Mouse (Mus musculus) midbrain, embryonic 15.5 days (tissue): Measurements from ENCODE around the gene Bpifb9a. TPM values are rescaled to one million over a fixed set of nuclear protein-coding genes. Genes with fewer than 3 reads are reported as not detected.
"Not testable (repeated sequence)": the region's sequence is repeated elsewhere in the genome, so short reads cannot be mapped to it uniquely, and the experiment has no call there.

ENCODE experiments used
- ATAC-seq: fragments of 200-750 bp; cut with Nextera tagmentation; replicated peaks from 2 replicates; pipeline ENCODE4 v1.8.0; 2017; ENCODE audit warnings: moderate TSS enrichment
- H3K27ac ChIP-seq: fragments of 300-500 bp; sonication (generic); 2 replicates; pipeline ENCODE4 v1.5.1; 2015; ENCODE audit warnings: mild to moderate bottlenecking, inconsistent platforms
- H3K27me3 ChIP-seq: fragments of 300-500 bp; sonication (generic); replicated peaks from 2 replicates; pipeline ENCODE4 v1.6.1; 2015; ENCODE audit warnings: inconsistent platforms
- H3K36me3 ChIP-seq: fragments of 300-500 bp; sonication (generic); replicated peaks from 2 replicates; pipeline ENCODE4 v1.6.1; 2015; ENCODE audit warnings: inconsistent platforms
- H3K4me1 ChIP-seq: fragments of 300-500 bp; sonication (generic); 2 replicates; pipeline ENCODE4 v1.6.1; 2015; ENCODE audit warnings: inconsistent platforms
- H3K4me2 ChIP-seq: fragments of 300-500 bp; sonication (generic); 2 replicates; pipeline ENCODE4 v1.6.1; 2015; ENCODE audit warnings: inconsistent platforms, mild to moderate bottlenecking, moderate library complexity
- H3K4me3 ChIP-seq: fragments of 300-500 bp; sonication (generic); 2 replicates; pipeline ENCODE4 v1.5.1; 2015; ENCODE audit warnings: mild to moderate bottlenecking, inconsistent platforms
- H3K9ac ChIP-seq: fragments of 300-500 bp; sonication (generic); 2 replicates; pipeline ENCODE4 v1.6.1; 2015; ENCODE audit warnings: mild to moderate bottlenecking, inconsistent platforms
- H3K9me3 ChIP-seq: fragments of 300-500 bp; sonication (generic); 2 replicates; pipeline ENCODE4 v1.6.1; 2016; ENCODE audit warnings: inconsistent platforms
- WGBS: fragments of 180-500 bp; shearing (Covaris S2); methylation state at CpG from one replicate; pipeline ENCODE4 v1.1.7; 2015; ENCODE audit warnings: mixed read lengths; 5-methylcytosine and 5-hydroxymethylcytosine counted together
- polyA plus RNA-seq: library from polyadenylated mRNA; unstranded; fragments of >200 nt; fragmentation: Nextera tagmentation; extraction: Ambion mirVana; gene quantifications from 2 replicates; pipeline ENCODE4 v1.2.1, GENCODE M21; 2015

Gene Bpifb9a
- polyA plus RNA-seq = not detected in 2 replicates

- not testable (repeated sequence) for H3K4me3 ChIP-seq, H3K27ac ChIP-seq, H3K4me1 ChIP-seq, H3K9ac ChIP-seq, H3K4me2 ChIP-seq, H3K36me3 ChIP-seq, H3K27me3 ChIP-seq, ATAC-seq, H3K9me3 ChIP-seq
- 83% methylated on average over 5 of the region's 5 CpGs for WGBS
These were observed at the start of gene Bpifb9a for GRCm38 (mm10) chr2:154257554-154257953. Gene Bpifb9a, plus strand, starts transcription at chr2:154257854.

- no peaks in the 10 kb centered on the region for H3K36me3 ChIP-seq
- WGBS = 14% methylated on average over 3 of the region's 3 CpGs
- no peak overlapping the region for H3K4me3 ChIP-seq
- no peak for ATAC-seq
- H3K9ac ChIP-seq = no peak overlapping the region
- H3K4me1 ChIP-seq = peaks cover 8% of the 10 kb centered on the region; the same call in 1 of the 2 replicates
- no peaks in the 10 kb centered on the region for H3K9me3 ChIP-seq
- no peaks in the 10 kb centered on the region; the same call in 1 of the 2 replicates for H3K27me3 ChIP-seq
- no peak overlapping the region for H3K27ac ChIP-seq
- H3K4me2 ChIP-seq = no peak overlapping the region
These were observed 48.5 kb upstream of the Bpifb9a start for GRCm38 (mm10) chr2:154209112-154209511.

DNA sequence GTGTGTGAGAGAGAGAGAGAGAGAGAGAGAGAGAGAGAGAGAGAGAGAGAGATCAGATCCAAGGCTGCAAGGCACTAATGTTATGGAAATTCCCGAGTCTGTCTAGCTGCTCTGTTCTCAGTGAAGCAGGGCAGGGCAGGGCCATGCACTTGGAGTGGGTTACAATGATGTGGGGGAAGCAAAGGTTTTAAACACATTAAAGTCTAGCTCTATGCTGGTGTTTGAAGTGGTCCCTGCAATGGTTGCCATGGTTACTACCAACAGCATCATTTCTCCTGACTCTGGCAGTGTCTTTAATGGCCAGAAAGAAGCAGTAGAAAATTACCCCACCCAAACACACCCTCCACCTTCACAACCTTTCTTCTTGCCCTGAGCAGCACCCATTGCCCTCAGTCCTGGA, 46.5 kb upstream of the Bpifb9a start:
- H3K4me1 ChIP-seq = peaks cover 8% of the 10 kb centered on the region; the same call in 1 of the 2 replicates
- H3K27ac ChIP-seq = no peak overlapping the region
- no peaks in the 10 kb centered on the region for H3K36me3 ChIP-seq
- no peaks in the 10 kb centered on the region; the same call in 1 of the 2 replicates for H3K27me3 ChIP-seq
- peak; percentile 93 for ATAC-seq
- no peak overlapping the region for H3K4me2 ChIP-seq
- no peaks in the 10 kb centered on the region for H3K9me3 ChIP-seq
- no peak overlapping the region for H3K4me3 ChIP-seq
- WGBS = 17% methylated on average over 1 of the region's 1 CpGs
- H3K9ac ChIP-seq = no peak overlapping the region

- H3K27ac ChIP-seq = no peak overlapping the region
- no peak overlapping the region for H3K4me2 ChIP-seq
- no peak overlapping the region for H3K9ac ChIP-seq
- no peak for ATAC-seq
- H3K9me3 ChIP-seq = no peaks in the 10 kb centered on the region
- no peaks in the 10 kb centered on the region; the same call in 1 of the 2 replicates for H3K27me3 ChIP-seq
- H3K4me1 ChIP-seq = peaks cover 8% of the 10 kb centered on the region; the same call in 1 of the 2 replicates
- no peak overlapping the region for H3K4me3 ChIP-seq
- WGBS = 86% methylated on average over 4 of the region's 4 CpGs
- no peaks in the 10 kb centered on the region for H3K36me3 ChIP-seq
These were observed 45.8 kb upstream of the Bpifb9a start for GRCm38 (mm10) chr2:154211881-154212280.

DNA sequence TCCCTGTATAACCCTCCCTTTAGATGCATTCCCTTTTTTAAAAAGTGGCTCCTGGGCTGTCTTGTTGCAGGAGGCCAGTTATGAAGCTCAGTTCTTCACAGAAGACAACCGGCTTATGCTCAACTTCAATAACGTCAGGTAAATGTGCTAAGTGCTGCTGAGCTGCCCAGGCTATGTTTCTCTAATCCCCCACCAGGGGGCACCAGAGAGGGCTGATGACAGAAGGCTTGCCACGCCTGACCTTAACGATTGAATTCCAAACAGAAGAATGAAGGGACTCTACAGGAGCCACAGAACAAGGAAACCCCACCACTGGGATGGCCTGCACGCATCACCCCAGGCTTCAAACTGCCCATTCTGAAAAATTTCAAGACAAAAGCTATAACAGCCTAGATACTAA, 42.5 kb upstream of the Bpifb9a start:
- no peak overlapping the region for H3K27ac ChIP-seq
- H3K9me3 ChIP-seq = no peaks in the 10 kb centered on the region
- 14% methylated on average over 5 of the region's 5 CpGs for WGBS
- no peak for ATAC-seq
- no peak overlapping the region for H3K9ac ChIP-seq
- no peaks in the 10 kb centered on the region for H3K27me3 ChIP-seq
- H3K36me3 ChIP-seq = no peaks in the 10 kb centered on the region
- H3K4me1 ChIP-seq = peaks cover 8% of the 10 kb centered on the region; the same call in 1 of the 2 replicates
- no peak overlapping the region for H3K4me2 ChIP-seq
- no peak overlapping the region for H3K4me3 ChIP-seq

DNA sequence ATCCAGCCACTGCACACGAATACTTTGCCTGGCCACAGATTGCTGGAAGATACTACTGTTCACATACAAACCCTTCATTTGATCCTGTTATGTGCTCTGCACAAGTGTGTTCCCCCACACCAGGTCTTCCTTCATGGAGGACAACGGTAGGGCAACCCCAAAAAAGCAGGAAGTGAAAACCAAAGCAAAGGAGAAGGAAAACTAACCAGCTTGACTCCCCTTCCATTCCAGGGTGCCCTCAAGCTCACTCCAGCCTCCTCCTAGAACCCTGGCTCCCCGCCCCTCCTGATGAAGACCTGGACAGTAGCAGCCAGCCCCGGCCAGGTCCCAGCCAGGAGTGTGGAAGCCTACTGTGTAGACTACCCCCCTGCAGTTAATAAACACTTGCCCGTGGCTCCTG, 37.7 kb upstream of the Bpifb9a start:
- peaks cover 10% of the 10 kb centered on the region for H3K4me1 ChIP-seq
- H3K36me3 ChIP-seq = no peaks in the 10 kb centered on the region
- no peak overlapping the region for H3K4me2 ChIP-seq
- H3K9ac ChIP-seq = no peak overlapping the region
- no peak overlapping the region for H3K27ac ChIP-seq
- H3K4me3 ChIP-seq = no peak overlapping the region
- 83% methylated on average over 5 of the region's 5 CpGs for WGBS
- no peaks in the 10 kb centered on the region for H3K27me3 ChIP-seq
- no peaks in the 10 kb centered on the region for H3K9me3 ChIP-seq
- no peak for ATAC-seq

GRCm38 (mm10) chr2:154223265-154223916, 34.3 kb upstream of the Bpifb9a start, which contains the start of gene Bpifb5:
Gene Bpifb5, plus strand, starts transcription at chr2:154223742.
- Histone ChIP-seq H3K4me3 (no peak within 1 kb of the TSS), H3K9ac (no peak within 1 kb of the TSS), H3K27ac (0 out of 2 replicates have a peak within 1 kb of the TSS, but pooled peaks have one; percentile 12), H3K4me2 (peak within 1 kb of the TSS; percentile 26; the same call in 1 of the 2 replicates), H3K4me1 (peaks cover 10% of the 10 kb centered on the region), H3K9me3 (no peaks in the 10 kb centered on the region), H3K27me3 (no peaks in the 10 kb centered on the region), H3K36me3 (no peaks in the 10 kb centered on the region)
- peak; percentile 74 for ATAC-seq
- WGBS = 6% methylated on average over 14 of the region's 14 CpGs

DNA sequence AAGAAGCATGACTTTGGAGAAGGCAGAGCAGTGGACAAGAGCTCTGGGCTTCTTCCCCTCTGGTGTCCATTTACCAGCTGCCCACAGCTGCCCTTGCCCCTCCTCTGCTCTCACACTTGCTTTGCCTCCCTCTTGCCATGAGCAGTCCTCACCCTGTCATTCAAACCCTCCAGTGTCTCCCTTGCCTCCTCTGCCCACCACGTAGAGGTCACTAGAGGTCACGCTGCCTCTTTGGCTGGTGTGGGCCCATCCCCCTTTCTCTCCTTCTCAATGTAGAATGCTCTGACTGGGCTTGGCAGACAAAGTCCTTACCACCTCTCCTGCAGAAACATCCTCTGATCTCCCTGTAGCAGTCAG, 33.8 kb upstream of the Bpifb9a start:
- Histone ChIP-seq H3K4me2 (peak overlapping the region; percentile 26; the same call in 1 of the 2 replicates), H3K4me1 (peaks cover 10% of the 10 kb centered on the region), H3K27ac (no peak overlapping the region), H3K9me3 (no peaks in the 10 kb centered on the region), H3K9ac (no peak overlapping the region), H3K36me3 (no peaks in the 10 kb centered on the region), H3K27me3 (no peaks in the 10 kb centered on the region), H3K4me3 (no peak overlapping the region)
- WGBS = 10% methylated on average over 2 of the region's 2 CpGs
- peak; percentile 48; the same call in 1 of the 2 replicates for ATAC-seq

- peaks cover 10% of the 10 kb centered on the region for H3K4me1 ChIP-seq
- H3K4me2 ChIP-seq = no peak overlapping the region
- no peaks in the 10 kb centered on the region for H3K9me3 ChIP-seq
- 77% methylated on average over 4 of the region's 4 CpGs for WGBS
- no peak for ATAC-seq
- no peaks in the 10 kb centered on the region for H3K36me3 ChIP-seq
- H3K9ac ChIP-seq = no peak overlapping the region
- H3K27ac ChIP-seq = no peak overlapping the region
- H3K4me3 ChIP-seq = no peak overlapping the region
- no peaks in the 10 kb centered on the region for H3K27me3 ChIP-seq
These were observed 30.7 kb upstream of the Bpifb9a start for GRCm38 (mm10) chr2:154226991-154227390.

GRCm38 (mm10) chr2:154227830-154228229, 29.8 kb upstream of the Bpifb9a start:
- ATAC-seq = no peak
- Histone ChIP-seq H3K4me2 (no peak overlapping the region), H3K36me3 (no peaks in the 10 kb centered on the region), H3K27ac (no peak overlapping the region), H3K4me3 (no peak overlapping the region), H3K9me3 (no peaks in the 10 kb centered on the region), H3K9ac (no peak overlapping the region), H3K4me1 (peaks cover 10% of the 10 kb centered on the region), H3K27me3 (no peaks in the 10 kb centered on the region)
- WGBS = 85% methylated on average over 5 of the region's 5 CpGs

- Histone ChIP-seq H3K27me3 (no peaks in the 10 kb centered on the region), H3K9ac (no peak overlapping the region), H3K9me3 (no peaks in the 10 kb centered on the region), H3K36me3 (no peaks in the 10 kb centered on the region), H3K4me3 (no peak overlapping the region), H3K4me1 (no peaks in the 10 kb centered on the region), H3K27ac (no peak overlapping the region), H3K4me2 (no peak overlapping the region)
- 82% methylated on average over 6 of the region's 6 CpGs for WGBS
- no peak for ATAC-seq
These were observed 24.2 kb upstream of the Bpifb9a start for GRCm38 (mm10) chr2:154233426-154233825.

DNA sequence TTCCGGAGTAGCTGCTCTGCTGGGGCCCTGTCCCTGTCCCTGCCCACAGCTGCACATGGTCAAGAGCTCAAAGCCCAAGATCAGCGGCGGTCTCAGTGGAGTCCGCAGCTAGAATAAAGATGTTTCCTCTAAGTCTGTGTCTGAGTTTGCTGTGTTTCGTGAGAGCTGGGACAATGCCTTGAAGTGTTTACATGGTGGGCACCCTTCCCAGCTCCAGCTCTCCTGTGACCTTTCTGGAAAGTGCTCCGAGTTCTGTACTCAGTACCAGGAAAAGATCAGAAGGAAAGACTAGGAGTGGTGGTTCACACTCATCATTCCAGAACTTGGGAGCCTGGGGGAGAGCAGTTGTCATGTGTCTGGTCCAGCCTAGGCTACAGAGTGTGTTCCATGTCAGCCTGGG, 16.9 kb upstream of the Bpifb9a start:
- no peak overlapping the region for H3K4me2 ChIP-seq
- no peak overlapping the region for H3K4me3 ChIP-seq
- no peak overlapping the region for H3K9ac ChIP-seq
- 88% methylated on average over 6 of the region's 6 CpGs for WGBS
- no peaks in the 10 kb centered on the region for H3K36me3 ChIP-seq
- no peaks in the 10 kb centered on the region for H3K27me3 ChIP-seq
- no peaks in the 10 kb centered on the region for H3K4me1 ChIP-seq
- no peaks in the 10 kb centered on the region for H3K9me3 ChIP-seq
- ATAC-seq = no peak
- H3K27ac ChIP-seq = no peak overlapping the region

GRCm38 (mm10) chr2:154242726-154243125, 14.9 kb upstream of the Bpifb9a start:
- ATAC-seq, H3K27me3 ChIP-seq, H3K27ac ChIP-seq, H3K9ac ChIP-seq, H3K9me3 ChIP-seq, H3K4me3 ChIP-seq, H3K4me2 ChIP-seq, H3K4me1 ChIP-seq, H3K36me3 ChIP-seq: not testable (repeated sequence)
- 95% methylated on average over 11 of the region's 12 CpGs for WGBS
